Mouse (Mus musculus): Measurements from ENCODE around the gene Olfr837. TPM values are rescaled to one million over a fixed set of nuclear protein-coding genes. Genes with fewer than 3 reads are reported as not detected.
"Not testable (repeated sequence)": the region's sequence is repeated elsewhere in the genome, so short reads cannot be mapped to it uniquely, and the experiment has no call there.

Gene Olfr837
- total RNA-seq (2021): not detected

GRCm38 (mm10) chr9:19136017-19136416 is at the start of gene Olfr837:
Gene Olfr837, plus strand, starts transcription at chr9:19136317.
- intact Hi-C loops (cut with DNase I): no loop called here
- DNase-seq: no peak

GRCm38 (mm10) chr9:19092889-19093753 is 43.0 kb upstream of the Olfr837 start:
- DNase-seq: not testable (repeated sequence)

DNA sequence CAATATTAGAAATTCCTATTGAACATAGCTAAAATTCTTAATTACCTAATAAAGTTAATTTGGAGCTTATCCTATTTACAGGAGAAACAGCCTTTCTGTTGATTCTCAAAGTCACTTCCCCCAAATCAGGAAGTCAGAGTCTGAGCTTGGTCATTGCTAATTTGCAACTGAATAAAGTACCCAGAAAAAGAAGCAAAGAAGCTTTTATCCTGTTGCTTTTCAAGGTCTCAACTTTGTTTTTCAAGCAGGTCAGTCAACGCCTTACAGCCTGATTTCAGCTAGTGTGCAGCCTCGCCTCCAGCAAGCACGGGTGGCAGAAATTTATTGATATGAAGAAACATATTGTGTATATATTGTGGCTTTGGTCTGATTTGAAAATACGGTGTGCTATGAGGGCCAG is 38.8 kb upstream of the Olfr837 start:
- intact Hi-C loops (cut with DNase I): no loop called here
- no peak for DNase-seq

More at GRCm38 (mm10) chr9:19092889-19093753, 43.0 kb upstream of the Olfr837 start:
- intact Hi-C loops (cut with DNase I): not testable (repeated sequence)

GRCm38 (mm10) chr9:19120082-19120481 is 16.0 kb upstream of the Olfr837 start, which contains the start of gene Olfr836:
Gene Olfr836, plus strand, starts transcription at chr9:19120382.
- DNase-seq: no peak
- intact Hi-C loops (cut with DNase I): no loop called here

- DNase-seq: no peak
- intact Hi-C loops (cut with DNase I): no loop called here
Measured at GRCm38 (mm10) chr9:19177212-19177611, 41.1 kb downstream of the Olfr837 start, which contains the start of gene Olfr839-ps1. Gene Olfr839-ps1, minus strand, starts transcription at chr9:19177312.

Other genes with a start within 250 kb of the Olfr837 start
- not detected for gene Olfr832, start 199.2 kb upstream of the Olfr837 start, total RNA-seq (2021)
- gene Olfr834, start 148.3 kb upstream of the Olfr837 start, total RNA-seq (2021): not detected
- not detected for gene Olfr835, start 103.6 kb upstream of the Olfr837 start, total RNA-seq (2021)
- gene Olfr836, start 15.9 kb upstream of the Olfr837 start, total RNA-seq (2021): not detected
- gene Olfr839-ps1, start 41.0 kb downstream of the Olfr837 start, total RNA-seq (2021): not detected
- gene Olfr843, start 115.7 kb downstream of the Olfr837 start, total RNA-seq (2021): not detected
- gene Olfr844, start 180.0 kb downstream of the Olfr837 start, total RNA-seq (2021): not detected
- not detected for gene Olfr845, start 200.1 kb downstream of the Olfr837 start, total RNA-seq (2021)
- not detected for gene Olfr846, start 227.7 kb downstream of the Olfr837 start, total RNA-seq (2021)
- not detected for gene Olfr847, start 242.4 kb downstream of the Olfr837 start, total RNA-seq (2021)

Measured in heart, postnatal 10 days (tissue).